Mouse (Mus musculus): ENCODE results near the gene Wwox.

The Wwox gene

DNA sequence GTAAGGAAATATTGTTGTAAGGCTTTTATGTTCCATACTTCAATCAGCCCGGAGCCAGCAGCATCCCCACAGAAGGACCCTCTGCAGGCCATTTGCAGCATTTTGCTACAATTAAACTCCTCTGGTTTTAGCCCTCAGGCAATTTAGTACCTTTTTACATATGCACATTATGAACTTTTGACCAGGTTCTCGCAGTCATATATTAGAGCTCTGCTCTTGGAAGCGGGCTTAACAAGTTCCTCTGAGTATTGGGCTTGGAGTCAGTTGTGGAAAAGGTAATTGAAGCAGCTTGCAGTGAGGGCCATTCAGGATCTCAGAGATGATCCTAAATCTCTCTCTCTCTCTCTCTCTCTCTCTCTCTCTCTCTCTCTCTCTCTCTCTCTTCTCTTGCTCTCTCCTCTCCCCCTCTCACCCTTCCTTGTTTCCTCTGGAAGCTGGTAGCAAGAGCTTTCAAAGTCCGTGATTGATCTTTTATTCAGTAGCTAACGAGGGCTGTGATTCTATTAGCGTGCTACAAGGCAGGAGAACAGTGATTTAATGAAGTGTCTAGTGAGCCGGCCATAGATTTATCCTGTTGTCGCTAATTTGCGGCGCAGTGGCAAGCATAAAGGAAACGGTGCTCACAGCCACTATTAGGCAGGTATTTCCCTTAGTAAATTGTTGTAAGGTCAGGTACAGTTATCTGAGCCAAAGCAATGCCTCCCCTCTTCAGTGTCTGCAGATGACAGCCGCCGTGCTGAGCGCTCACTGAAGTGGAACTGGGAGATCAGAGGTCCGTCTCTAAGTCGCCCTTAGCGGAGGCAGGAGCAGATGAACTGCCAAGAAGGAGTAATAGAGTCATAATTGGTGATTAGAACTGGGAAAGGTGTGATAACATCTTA is 292.0 kb downstream of the Wwox start:
- DNase-seq (ENCODE audit: low read depth, low spot score) = peak; percentile 46

DNA sequence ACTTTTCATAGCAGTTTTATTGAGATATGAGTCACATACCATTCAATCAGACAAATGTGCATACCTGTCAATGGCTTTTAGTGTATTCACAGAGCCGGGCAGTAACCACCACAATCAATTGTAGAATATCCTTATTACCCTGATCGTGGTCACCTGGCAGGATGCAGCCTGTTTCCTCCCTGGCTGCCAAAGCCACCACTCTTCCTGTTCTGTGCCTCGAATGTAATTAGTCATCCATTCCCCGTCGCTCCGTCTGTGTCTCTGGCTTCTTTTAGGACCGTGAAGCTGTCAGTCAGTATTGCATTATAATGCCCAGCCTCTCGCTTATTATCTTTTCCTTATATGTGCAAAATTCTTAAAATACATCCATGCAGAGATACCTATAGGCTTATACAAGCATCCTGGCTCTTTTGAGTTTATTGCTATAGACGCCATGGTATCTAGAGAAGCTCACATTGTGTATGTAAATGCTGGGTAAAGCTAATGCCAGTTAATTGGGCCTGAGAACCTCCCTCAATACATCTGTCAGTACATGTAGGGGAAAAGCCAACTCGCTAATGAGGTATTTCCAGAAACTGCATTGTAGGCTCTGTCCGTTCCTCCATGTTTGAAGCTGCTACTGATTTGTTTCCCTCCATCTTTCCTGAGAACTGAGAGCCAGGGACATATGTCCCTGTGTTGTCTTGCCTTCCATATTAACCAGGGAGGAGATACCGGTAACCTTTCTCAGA is 303.9 kb downstream of the Wwox start:
- no peak for DNase-seq (ENCODE audit: low read depth, low spot score)

DNA sequence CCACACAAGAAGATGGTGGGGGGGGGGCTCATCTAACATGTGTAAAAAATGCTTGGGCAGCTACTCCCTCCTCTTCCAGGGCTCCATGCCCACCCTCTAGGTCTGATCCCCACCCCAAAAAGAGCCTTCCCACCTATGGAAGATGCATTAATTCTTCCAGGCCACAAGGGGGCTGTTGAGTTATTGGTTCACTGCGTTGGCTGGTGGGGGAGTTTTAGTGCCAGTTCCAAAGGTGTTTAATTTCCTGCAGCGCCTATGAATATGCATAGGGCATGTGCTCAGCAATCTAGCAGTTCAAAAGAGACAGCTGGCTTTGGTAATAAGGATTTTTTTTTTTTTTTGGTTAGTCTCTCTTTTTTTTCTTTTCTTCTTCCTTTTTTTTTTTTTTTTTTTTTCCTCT is 306.9 kb downstream of the Wwox start:
- no peak for DNase-seq (ENCODE audit: low read depth, low spot score)

DNA sequence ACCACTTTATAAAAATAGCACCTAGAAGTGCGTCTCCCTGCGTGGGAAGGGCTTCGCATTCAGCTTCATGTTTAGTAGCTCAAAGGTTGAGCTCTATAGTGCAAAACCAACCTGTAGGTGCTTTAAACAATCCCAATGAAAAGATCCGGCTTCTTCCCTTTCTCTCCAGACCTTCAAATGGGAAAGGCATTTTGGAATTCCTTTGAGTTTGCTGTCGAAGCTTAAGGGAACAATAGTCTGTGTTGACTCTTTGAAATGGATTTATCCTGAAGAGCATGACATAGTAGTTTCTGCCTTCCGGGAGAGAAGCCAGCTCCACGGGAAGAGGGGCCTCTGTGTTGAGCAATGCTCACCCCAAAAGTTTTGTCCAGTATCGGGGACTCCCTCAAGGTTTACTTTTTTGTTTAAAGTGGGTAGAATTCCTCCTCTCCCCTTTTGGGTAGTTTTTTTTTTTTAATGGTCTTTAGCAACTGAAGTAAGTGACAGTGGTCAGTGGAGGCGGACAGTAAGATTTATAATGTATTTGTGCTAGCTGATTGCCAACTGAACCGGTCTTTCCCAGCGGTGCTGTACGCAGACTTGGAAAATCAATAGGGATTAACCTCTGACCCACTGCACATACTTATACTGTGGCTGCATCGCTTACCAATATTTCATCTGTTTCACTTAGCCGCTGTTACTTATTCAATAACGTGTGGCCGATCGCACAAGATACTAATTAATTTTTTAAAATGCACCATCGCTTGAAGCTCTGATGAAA is 312.1 kb downstream of the Wwox start:
- DNase-seq (ENCODE audit: low read depth, low spot score) = no peak

DNA sequence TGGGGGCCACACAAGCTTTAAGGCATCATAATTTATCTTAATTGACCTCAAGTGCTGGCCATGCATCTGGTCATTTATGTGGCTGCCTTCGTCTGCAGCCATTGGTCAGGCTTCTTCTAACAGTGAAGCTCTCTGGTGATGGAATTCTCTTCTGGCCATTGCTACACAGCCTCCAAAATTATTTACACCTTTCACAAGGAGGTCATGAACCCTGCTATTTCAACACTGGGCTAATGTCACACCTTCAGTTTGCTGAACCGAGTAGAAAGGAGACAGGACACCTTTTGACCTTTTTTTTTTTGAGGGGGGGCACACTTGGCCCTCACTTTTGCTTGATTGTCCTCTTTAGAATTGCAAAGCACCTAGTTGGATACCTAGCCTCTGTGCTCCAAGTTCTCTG is 320.2 kb downstream of the Wwox start:
- DNase-seq (ENCODE audit: low read depth, low spot score) = no peak

DNA sequence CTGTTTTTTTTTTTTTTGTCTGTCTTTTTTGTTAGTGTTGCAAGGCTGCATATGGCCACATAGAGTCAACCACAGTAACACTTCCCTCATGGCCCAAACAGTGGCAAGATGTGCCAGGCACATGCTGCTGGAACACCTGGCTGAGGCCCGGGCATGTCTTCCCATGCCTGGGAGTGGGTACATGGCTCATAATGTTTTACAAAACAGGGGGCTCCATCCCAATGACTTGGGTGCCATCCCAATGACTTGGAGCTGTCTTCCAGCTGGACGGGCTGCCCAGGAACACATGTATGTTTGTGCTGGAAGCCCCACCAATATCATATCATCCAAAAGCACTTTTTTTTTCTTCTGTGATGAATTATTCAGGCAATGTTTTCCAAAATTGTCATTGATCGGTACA is 329.1 kb downstream of the Wwox start:
- DNase-seq (ENCODE audit: low read depth, low spot score) = no peak

DNA sequence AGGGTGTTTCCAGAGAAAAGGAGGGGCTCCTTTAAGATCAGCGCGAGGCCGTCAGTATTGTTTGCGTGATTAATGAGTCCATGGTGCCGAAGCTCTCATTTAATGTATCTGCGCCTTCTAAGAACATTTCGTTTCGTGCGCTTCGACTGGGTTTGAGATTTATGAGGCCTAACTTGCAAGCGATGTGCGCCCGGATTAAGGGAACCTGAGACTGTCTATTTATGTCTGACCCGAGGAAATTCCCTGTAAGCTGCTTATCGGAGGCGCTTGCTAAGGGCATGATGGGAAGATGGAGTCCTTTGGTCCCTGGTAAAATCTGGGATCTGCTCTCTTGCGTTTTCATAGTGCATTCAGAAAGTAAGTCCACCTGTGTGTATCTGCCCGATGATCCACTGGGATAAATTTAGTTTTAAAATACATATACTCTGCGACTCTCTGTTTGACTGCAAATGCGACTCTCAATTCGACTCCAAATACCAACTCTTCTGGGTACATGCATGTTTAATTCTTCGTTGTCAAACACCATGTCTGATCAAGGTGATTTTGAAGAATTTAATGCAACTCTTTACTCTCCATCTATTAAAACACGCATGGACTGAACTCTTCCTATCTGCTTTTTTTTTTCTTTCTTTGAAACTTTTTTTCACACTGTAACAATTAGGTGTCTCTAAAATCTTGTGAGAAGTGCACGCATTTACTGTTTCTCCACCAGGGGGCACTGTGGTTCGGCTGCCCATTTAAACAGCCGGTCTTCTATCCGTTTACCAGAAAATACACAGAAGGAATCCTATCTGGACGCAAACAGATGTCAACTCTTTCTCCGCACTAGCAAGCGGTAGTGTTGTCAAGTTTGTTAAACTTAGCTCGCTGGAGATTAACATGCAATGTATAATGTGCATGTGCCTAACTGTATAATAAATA is 331.7 kb downstream of the Wwox start:
- peak; percentile 77 for DNase-seq (ENCODE audit: low read depth, low spot score)

DNA sequence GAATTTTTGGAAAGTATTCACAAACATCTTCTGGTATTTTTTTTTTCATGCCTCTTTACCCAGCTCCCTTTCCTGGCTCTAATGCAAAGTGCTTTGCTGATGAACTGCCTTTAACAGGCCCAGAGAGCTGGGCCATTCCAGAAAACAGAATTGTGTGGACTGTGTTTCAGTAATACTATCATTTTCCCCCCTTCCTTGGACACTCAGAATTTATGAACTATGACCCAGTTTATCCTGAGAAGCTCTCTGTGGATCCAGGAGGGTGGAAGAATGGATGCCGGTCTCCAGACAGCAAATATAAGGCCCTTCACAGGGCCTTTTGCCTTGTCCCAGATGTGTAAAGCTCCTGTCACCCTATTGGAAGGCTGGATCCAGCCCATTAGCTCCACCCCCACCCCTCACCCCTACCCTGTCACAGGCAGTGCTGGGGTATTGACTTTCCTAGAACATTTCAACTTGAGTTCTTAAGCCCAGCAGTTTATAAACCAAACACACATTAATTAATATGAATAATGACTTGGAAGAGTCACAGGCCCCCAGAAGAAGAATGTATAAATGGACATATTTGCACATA is 332.9 kb downstream of the Wwox start:
- no peak for DNase-seq (ENCODE audit: low read depth, low spot score)

DNA sequence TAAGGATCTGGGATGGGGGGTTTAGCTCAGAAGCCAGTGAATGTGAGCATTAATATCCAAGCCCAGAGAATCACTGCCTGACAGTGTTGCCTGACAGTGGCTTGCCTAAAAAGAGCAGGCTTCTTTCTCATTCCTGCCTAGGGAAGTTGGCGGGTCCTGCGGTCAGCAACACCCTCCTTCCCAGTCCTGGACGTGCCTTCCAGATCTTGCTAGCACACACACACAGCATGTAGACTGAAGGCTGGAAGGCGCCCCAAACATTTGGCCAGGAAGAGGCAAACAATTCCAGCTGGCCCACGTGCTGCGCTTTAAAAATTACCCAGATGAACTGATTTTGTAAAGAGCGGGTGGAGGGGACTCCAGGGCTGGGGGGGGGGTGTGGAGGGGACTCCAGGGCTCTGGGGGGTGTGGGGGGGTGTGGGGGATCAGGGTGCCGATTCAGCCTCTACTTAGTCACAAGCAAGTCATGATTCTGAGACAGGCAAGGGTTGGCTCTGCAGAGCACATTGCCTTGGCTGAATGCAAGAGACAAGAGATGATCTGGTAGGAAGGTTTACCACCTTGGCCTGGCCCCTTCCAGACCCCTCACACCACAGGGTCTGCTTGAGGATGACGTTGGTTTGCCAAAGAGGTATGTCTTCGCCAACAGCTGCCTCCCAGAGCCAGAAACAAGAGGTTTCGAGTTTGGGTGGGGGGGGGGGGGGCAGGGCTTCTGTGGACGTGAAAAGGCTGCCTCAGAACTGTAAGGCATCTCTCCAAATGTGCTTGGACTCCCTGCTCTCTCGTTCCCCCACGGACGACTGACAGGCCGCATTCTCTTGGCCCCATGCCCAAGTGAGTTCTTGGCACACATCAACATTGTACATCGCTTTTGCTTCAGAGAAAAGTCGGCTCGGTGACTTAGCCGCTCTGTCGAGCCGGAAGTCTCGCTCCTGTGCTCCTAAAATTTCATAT is 334.3 kb downstream of the Wwox start:
- DNase-seq (ENCODE audit: low read depth, low spot score) = no peak

DNA sequence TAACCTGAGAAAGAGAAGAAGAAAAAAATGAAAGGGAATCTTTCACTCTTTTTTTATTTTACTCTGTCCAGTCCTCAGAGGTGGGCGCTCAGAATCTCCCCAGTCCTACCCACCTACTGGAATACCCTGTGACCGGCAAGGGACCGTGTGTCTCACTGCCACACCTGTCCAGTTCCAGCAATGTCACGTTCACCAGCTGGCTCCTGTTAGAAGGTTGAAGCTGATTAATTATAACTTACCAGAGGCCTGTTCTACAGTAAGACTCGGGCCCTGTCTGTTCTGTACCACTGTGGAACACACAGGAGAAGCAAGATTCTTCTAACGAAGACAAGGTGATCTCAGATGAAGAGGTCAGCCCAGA is 334.9 kb downstream of the Wwox start:
- no peak for DNase-seq (ENCODE audit: low read depth, low spot score)

DNA sequence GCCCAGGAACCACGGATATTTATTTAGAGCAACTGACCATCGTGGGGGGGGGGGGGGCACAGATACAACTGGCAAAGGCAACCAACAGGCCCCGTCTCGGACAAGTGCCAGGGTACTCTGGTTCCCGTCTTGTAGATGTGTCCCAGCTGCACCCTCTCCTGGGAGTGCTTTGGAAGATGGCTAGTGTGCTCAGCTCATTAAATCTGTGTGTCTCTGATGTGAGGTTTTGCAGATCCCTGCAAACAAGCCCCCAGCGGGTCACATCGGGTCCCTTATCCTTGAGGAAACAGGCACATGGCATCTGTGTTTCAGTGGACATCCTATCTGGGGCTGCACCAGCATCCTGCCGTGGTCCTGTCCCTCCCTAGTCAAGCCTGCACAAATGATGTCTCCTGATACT is 336.1 kb downstream of the Wwox start:
- no peak for DNase-seq (ENCODE audit: low read depth, low spot score)

DNA sequence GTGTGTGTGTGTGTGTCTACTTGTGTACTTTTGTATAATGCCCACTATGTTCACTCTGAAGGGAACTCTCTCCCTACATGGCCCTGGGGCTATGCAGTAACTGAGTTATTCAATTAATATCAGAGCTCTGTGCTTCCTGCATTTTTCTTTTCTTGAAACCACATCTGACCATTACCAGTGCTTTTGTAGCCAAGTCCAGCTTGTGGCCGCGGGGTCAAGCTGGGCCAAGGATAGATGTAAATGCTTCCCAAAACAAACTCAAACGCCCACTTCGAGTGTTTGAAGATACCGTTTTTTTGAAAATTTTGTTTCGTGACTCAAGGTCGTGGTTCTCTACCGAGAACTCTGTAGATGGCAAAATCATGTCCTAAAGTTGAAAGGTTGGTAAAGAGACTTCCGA is 337.2 kb downstream of the Wwox start:
- no peak for DNase-seq (ENCODE audit: low read depth, low spot score)

DNA sequence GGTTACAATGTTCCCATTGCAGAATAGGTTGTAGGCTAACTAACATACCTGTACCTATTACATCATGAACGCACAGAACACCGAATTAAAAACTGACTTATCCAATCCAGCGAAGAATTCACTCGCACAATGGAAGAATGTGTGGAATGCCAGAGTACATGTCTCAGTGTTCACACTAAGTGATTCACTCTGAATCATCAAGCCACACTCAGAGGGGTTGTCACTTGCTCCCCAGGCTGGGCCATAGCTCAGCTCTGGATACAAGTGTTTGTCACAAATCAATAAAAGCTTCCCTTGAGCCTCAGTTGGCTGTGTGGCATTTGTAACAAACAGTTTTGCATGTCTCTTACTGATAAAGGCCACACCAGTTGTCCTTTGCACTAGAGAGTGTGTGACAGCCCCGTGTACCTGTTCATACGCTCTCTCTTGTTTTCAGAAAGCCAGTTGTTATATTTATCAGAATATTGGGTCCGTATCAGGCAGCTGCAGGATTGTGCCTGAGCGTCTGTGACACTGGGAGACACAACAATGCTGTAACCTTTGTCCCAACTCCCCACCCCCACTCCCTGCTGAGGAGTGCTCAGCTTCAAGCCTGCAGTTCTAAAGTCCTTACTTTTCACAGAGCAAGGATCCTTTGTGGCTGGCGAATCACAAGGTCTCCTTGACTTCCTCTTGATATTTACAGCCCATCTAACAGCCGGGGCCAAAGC is 338.0 kb downstream of the Wwox start:
- DNase-seq (ENCODE audit: low read depth, low spot score) = no peak

DNA sequence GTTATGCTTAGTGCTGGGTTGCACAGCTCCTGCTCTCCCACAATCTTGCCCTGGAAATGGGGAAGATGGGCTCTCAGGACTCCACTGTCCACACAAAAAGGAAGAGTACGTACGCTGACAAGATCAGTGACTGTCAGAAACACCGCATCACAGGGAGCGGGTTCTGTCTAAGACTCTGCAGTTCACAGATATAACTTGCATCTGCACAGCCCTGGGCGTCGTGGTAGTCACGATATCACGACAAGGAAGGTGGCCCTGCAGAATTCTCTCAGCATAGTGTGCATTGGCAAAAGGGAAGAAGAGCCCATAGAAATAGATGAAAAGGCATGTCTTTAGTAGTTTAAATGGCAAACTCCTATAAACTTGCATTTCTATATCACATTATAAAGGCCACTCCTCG is 339.5 kb downstream of the Wwox start:
- DNase-seq (ENCODE audit: low read depth, low spot score) = no peak

DNA sequence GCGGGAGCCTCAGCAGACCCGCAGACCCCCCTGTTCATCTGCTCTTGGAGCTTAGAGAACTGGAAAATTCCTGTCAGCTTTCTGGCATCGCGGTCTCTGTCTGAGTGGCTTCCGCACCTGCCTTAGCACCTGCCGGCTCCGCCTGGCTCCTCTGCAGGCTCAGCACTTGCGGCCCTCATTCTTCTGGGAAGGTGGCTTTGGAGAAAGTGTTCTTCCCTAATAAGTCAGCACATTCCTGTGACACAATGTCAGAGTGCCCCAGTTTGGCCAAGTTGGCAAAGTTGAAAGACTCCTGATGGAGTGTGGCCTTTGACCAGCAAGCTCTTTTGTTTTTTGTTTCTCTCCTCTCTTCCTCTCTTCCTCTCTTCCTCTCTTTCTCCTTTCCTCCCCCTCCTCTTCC is 343.9 kb downstream of the Wwox start:
- DNase-seq (ENCODE audit: low read depth, low spot score) = no peak

DNA sequence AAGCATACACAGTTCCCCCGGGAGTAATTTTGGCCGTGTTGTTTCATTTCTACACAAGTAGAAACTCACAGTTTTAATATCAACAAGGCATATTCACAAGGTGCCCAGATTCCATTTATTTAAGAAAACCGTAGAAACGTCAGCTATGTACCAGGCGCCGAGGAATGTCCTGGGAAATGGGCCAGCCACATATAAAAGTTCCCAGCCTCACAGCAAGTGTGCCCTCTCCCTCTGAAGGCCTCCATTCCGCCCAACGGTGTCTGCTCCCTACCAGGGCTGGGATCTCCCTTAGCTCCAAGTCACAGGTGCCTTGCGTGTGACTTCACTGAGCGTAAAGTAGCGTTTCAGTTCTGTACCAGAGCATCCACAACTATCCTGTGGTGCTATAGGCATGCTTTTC is 346.4 kb downstream of the Wwox start:
- no peak for DNase-seq (ENCODE audit: low read depth, low spot score)

DNA sequence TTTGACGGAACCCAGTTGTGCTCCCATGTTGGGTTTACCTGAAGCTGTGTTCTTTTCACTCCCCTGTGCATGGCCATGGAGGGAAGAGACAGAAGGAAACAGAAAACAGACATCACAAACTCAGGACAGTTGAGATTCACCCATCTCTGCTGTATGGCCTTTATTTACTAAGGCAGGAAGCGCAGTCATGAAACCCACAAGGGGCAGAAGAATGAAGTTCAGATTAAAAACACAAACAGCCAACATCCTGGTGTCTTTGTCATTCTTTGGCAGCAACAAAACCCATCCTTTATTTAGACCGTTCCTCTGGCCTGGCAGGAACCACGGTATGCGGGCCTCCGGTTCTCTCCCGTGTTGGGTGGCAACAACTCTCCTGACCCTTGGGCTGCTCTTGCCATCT is 350.2 kb downstream of the Wwox start:
- DNase-seq (ENCODE audit: low read depth, low spot score) = no peak

DNA sequence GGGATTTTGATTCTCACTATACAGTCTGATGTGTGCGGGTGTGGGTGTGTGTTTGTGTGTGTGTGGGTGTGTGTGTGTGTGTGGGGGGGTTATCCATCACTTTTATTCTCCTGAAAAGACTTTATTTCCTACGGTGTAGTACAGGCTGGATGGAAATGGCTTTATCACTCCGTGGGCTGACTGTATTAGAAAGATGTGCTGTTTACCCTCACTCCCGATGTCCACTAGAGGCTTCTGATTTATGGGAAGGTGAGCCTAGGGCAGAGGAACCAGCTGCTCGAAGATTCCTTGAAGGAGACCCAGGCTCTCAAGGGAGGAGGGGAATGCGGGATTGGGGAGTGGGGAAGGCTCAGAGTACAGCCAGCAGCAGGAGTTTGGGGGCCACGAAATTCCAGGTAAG is 351.3 kb downstream of the Wwox start:
- DNase-seq (ENCODE audit: low read depth, low spot score) = no peak

DNA sequence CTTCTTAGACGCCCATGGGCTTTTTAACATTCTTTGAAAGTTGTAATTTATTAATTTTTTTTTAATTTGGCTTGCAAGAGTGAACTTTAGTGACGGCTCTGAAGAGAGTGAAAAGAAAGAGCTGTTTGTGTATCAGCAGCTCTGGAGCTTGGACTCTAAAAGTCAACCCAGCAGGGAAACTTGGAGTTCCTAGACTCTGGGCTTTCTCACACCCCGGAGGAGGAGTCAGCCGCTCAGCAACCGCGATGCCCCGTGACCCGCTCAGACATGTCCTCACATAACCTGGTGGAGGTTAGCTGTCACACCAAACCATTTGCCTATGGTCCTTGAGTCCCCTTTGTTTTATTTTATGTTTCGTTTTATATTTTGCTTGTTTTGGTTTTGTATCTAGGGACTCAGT is 354.2 kb downstream of the Wwox start:
- DNase-seq (ENCODE audit: low read depth, low spot score) = no peak
